Mouse (Mus musculus) kidney, embryonic 15.5 days (tissue): ENCODE measurements around the gene Olfr69. TPM values are rescaled to one million over a fixed set of nuclear protein-coding genes. Genes with fewer than 3 reads are reported as not detected.
"Not testable (repeated sequence)": the region's sequence is repeated elsewhere in the genome, so short reads cannot be mapped to it uniquely, and the experiment has no call there.

Source experiments
- ATAC-seq: fragments of 200-750 bp; cut with Nextera tagmentation; replicated peaks from 2 replicates; pipeline ENCODE4 v1.8.0; 2017; ENCODE audit warnings: moderate TSS enrichment; ENCODE audit not compliant: low FRiP score
- H3K27ac ChIP-seq: fragments of 300-500 bp; sonication (generic); 2 replicates; pipeline ENCODE4 v1.5.1; 2015; ENCODE audit warnings: mild to moderate bottlenecking, inconsistent platforms
- H3K27me3 ChIP-seq: fragments of 300-500 bp; sonication (generic); 2 replicates; pipeline ENCODE4 v1.6.1; 2015; ENCODE audit warnings: inconsistent platforms
- H3K36me3 ChIP-seq: fragments of 300-500 bp; sonication (generic); 2 replicates; pipeline ENCODE4 v1.6.1; 2015; ENCODE audit warnings: inconsistent platforms
- H3K4me1 ChIP-seq: fragments of 300-500 bp; sonication (generic); 2 replicates; pipeline ENCODE4 v1.6.1; 2015; ENCODE audit warnings: inconsistent platforms
- H3K4me2 ChIP-seq: fragments of 300-500 bp; sonication (generic); 2 replicates; pipeline ENCODE4 v1.6.1; 2015; ENCODE audit warnings: moderate library complexity, mild to moderate bottlenecking, inconsistent platforms
- H3K4me3 ChIP-seq: fragments of 300-500 bp; sonication (generic); replicated peaks from 2 replicates; pipeline ENCODE4 v1.5.1; 2015; ENCODE audit warnings: mild to moderate bottlenecking, inconsistent platforms
- H3K9ac ChIP-seq: fragments of 300-500 bp; sonication (generic); 2 replicates; pipeline ENCODE4 v1.6.1; 2015; ENCODE audit warnings: mild to moderate bottlenecking, inconsistent platforms
- H3K9me3 ChIP-seq: fragments of 300-500 bp; sonication (generic); replicated peaks from 2 replicates; pipeline ENCODE4 v1.6.1; 2016; ENCODE audit warnings: inconsistent platforms
- WGBS: fragments of 180-500 bp; shearing (Covaris S2); methylation state at CpG from one replicate; pipeline ENCODE4 v1.1.7; 2015; ENCODE audit warnings: mixed read lengths; 5-methylcytosine and 5-hydroxymethylcytosine counted together
- polyA plus RNA-seq: library from polyadenylated mRNA; unstranded; fragments of >200 nt; fragmentation: Nextera tagmentation; extraction: Ambion mirVana; gene quantifications from 2 replicates; pipeline ENCODE4 v1.2.1, GENCODE M21; 2015

Gene Olfr69
- not detected in 2 replicates for polyA plus RNA-seq

DNA sequence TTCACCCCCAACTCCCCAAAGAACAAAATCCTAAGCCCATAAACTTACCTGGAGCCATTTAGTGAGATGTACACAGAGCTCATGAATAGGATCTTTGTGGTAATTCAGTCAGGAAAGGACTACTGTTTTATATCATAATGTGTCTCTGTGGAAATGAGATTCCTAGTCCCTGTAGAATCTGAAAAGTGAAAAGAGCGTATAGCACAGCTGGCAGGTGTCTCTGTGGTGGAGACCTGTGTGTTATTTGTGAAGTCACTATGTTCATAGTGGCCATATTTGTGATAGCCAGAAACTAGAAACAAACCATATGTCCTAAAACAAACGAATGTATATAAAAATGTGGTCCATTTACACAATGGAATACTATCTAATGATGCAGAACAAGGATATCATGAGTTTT lies at the start of gene Olfr69:
Gene Olfr69, minus strand, starts transcription at position 101 of the 400 bp plus-strand sequence.
- Histone ChIP-seq H3K9ac (no peak within 1 kb of the TSS), H3K9me3 (no peaks in the 10 kb centered on the region), H3K27ac (no peak within 1 kb of the TSS), H3K4me1 (no peaks in the 10 kb centered on the region), H3K27me3 (no peaks in the 10 kb centered on the region), H3K36me3 (no peaks in the 10 kb centered on the region), H3K4me2 (no peak within 1 kb of the TSS), H3K4me3 (no peak within 1 kb of the TSS)
- ATAC-seq: no peak
- WGBS: 83% methylated on average over 2 of the region's 2 CpGs

DNA sequence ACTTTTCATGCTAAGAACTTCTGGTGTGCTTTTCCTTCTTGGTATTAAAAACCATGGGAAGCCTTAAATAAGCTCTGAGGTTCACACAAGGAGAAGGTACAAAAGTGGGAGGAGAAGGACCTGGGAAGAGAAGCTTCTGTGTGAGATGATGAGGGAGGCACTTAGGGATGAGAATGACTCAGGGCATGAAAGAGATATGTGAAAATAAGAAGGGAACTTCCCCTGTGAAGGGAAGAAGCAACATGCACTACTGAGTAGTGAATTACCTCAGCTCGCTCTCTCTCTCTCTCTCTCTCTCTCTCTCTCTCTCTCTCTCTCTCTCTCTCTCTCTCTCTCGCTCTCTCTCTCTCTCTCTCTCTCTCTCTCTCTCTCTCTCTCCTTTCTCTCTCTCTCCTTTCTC lies 43.7 kb upstream of the Olfr69 start:
- not testable (repeated sequence) for H3K9ac ChIP-seq, H3K9me3 ChIP-seq, H3K27me3 ChIP-seq, H3K4me3 ChIP-seq, H3K27ac ChIP-seq, H3K36me3 ChIP-seq, ATAC-seq, H3K4me2 ChIP-seq, H3K4me1 ChIP-seq
- WGBS: 67% methylated on average over 1 of the region's 2 CpGs

DNA sequence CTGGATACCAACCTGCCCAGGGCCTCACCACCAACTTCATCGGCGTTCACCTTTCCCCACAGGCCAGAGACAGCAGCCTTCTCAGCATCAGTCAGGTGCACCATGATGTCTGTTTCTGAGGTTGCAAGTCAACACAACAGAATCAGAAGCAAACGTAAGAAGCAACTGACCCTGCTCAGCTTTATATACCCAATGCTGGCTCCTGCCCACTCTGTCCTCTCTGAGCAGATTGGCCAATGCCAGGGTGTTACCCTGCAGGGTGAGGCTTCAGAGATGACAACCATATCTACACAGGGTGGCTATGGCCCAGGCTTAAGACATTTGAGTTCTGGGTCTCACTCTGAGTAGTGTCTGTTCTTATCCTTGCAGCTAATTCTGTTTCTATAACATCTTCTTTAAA lies 42.4 kb upstream of the Olfr69 start, which contains the start of gene Hbb-bt:
Gene Hbb-bt, minus strand, starts transcription at position 231 of the 400 bp plus-strand sequence.
- ATAC-seq: peak; percentile 88
- no peak within 1 kb of the TSS for H3K27ac ChIP-seq
- H3K27me3 ChIP-seq: no peaks in the 10 kb centered on the region
- no peaks in the 10 kb centered on the region for H3K9me3 ChIP-seq
- WGBS: 88% methylated on average over 3 of the region's 3 CpGs
- no peak within 1 kb of the TSS for H3K9ac ChIP-seq
- H3K36me3 ChIP-seq: no peaks in the 10 kb centered on the region
- H3K4me3 ChIP-seq: no peak within 1 kb of the TSS
- no peaks in the 10 kb centered on the region for H3K4me1 ChIP-seq
- no peak within 1 kb of the TSS for H3K4me2 ChIP-seq

DNA sequence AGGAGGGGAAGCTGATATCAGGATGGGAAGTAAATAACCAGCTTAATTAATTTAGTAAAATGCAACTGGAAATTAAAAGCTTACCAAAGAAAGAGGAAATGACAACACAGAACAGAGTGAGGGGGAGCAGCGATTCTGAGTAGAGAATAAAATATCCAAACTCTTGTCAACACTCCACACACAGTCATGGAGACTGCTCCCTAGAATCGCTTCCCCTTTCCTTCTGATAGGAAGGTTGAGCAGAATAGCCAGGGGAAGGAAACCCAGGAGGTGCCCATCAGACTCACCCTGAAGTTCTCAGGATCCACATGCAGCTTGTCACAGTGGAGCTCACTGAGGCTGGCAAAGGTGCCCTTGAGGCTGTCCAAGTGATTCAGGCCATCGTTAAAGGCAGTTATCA lies 41.8 kb upstream of the Olfr69 start:
- not testable (repeated sequence) for H3K27ac ChIP-seq, H3K4me1 ChIP-seq, H3K9me3 ChIP-seq, H3K4me3 ChIP-seq, H3K36me3 ChIP-seq, ATAC-seq, H3K27me3 ChIP-seq, H3K4me2 ChIP-seq, H3K9ac ChIP-seq
- no CpG with 5 or more reads among the region's 3 CpGs for WGBS

DNA sequence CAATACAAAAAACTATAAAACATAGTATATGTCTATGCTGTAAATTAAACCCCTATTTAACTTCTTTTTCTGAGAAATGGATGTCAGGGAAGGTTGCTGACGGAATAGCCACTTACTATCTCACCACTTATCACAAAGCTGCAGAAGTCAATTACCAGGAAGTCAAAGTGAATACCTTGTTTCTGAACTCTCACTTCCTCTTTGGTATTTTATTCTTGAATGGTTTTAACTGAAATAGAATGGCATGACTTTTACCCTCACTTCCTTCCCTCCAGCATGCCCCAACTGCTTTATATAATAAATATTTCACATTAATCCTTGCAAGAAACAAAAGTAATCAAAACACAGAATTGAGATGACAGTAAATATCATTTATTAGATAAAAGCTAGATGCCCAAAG lies 40.8 kb upstream of the Olfr69 start:
- H3K4me3 ChIP-seq: no peak overlapping the region
- H3K36me3 ChIP-seq: no peaks in the 10 kb centered on the region
- H3K27me3 ChIP-seq: no peaks in the 10 kb centered on the region
- no peaks in the 10 kb centered on the region for H3K9me3 ChIP-seq
- no peak overlapping the region for H3K4me2 ChIP-seq
- no peak for ATAC-seq
- H3K4me1 ChIP-seq: no peaks in the 10 kb centered on the region
- WGBS: 51% methylated on average over 1 of the region's 1 CpGs
- H3K9ac ChIP-seq: no peak overlapping the region
- no peak overlapping the region for H3K27ac ChIP-seq

DNA sequence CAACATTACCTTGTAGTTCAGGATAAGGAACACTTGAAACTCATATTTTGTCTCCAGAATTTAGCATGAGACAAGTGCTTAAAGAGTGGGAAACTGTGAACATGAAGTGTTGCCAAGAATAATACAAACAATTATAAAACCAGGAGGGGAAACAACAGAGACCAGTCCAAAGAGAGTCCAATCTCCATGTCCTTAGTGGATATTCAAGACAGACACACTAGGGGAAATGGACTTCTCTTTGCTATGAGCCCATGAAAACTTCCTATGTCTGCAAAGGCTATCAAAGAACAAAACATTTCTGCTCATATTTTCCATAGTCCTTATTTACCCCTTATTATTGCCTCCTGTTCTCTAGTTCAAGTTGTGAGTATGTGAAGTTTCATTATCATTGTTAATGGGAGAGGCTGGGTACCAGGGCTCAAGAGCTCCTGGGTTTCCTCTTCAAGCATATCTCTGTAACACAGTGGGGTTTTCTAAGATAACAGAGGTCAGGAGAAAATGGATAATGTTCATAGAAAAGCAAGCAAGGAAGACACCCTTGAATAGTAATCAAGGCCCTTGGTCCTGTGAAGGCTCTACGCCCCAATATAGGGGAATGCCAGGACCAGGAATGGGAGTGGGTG lies 39.9 kb upstream of the Olfr69 start:
- Histone ChIP-seq H3K4me3 (no peak overlapping the region), H3K9ac (no peak overlapping the region), H3K27ac (no peak overlapping the region), H3K36me3 (no peaks in the 10 kb centered on the region), H3K27me3 (no peaks in the 10 kb centered on the region), H3K4me2 (no peak overlapping the region), H3K9me3 (no peaks in the 10 kb centered on the region), H3K4me1 (no peaks in the 10 kb centered on the region)
- ATAC-seq: peak; percentile 33; the same call in 1 of the 2 replicates
- WGBS: 80% methylated on average over 1 of the region's 1 CpGs

DNA sequence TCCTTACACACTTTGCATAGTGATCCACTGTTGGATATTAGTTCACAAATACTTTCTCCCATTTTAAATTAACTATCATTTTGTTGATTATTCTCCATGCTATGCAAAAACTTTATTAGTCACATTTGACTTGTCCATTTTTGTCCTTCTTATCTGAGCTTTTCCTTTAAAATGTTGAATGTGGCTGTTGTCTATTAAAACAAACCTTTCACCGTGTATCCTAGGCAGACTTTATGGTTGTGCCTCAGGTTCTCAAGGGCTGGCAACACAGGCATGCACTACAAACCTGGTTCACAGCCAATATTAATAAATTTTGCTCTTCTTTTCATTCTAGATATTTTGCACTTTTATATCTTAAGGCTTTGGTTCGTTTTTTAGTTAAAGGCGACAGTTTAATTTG lies 39.4 kb upstream of the Olfr69 start:
- H3K27ac ChIP-seq: no peak overlapping the region
- no peaks in the 10 kb centered on the region for H3K9me3 ChIP-seq
- no peak overlapping the region for H3K4me2 ChIP-seq
- WGBS: 86% methylated on average over 3 of the region's 3 CpGs
- H3K4me3 ChIP-seq: no peak overlapping the region
- no peaks in the 10 kb centered on the region for H3K4me1 ChIP-seq
- no peaks in the 10 kb centered on the region for H3K27me3 ChIP-seq
- no peak overlapping the region for H3K9ac ChIP-seq
- ATAC-seq: no peak
- H3K36me3 ChIP-seq: no peaks in the 10 kb centered on the region

DNA sequence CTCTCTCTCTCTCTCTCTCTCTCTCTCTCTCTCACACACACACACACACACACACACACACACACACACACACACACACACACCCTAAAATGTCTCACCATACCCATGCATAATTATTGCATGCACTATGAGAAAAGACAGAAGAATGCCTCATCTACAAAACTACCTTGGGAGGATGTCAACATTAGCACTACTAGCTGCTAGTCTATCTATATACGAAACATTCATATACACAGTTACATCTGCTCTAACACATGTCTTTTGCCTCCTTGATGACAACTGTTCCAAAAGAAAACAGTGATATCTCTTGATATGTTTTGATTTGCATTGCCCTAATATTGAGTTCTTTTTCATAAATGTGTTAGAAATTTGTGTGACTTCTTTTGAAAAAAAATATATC lies 38.9 kb upstream of the Olfr69 start:
- WGBS: 81% methylated on average over 1 of the region's 1 CpGs
- no peak for ATAC-seq
- H3K4me1 ChIP-seq: no peaks in the 10 kb centered on the region
- H3K9ac ChIP-seq: no peak overlapping the region
- H3K4me3 ChIP-seq: no peak overlapping the region
- no peaks in the 10 kb centered on the region for H3K27me3 ChIP-seq
- H3K36me3 ChIP-seq: no peaks in the 10 kb centered on the region
- H3K9me3 ChIP-seq: no peaks in the 10 kb centered on the region
- no peak overlapping the region for H3K27ac ChIP-seq
- no peak overlapping the region for H3K4me2 ChIP-seq

DNA sequence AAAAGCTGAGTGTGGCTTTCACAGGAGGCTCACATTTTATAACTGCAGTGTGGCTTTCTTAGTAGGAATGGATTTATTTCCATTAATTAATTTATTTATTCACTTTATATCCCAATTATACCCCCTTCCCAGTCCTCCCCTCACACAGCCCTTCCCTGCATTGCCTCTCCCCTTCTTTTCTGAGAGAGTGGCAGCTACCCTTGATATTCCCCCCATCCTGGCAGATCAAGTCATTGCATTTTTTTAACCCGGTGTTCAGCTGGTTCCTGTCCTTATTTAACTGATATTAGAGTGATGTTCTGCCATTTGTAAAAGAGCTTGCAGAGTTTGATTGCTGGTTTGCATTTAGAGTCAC lies 38.4 kb upstream of the Olfr69 start:
- H3K27me3 ChIP-seq: no peaks in the 10 kb centered on the region
- H3K36me3 ChIP-seq: no peaks in the 10 kb centered on the region
- no peak overlapping the region for H3K4me2 ChIP-seq
- no peaks in the 10 kb centered on the region for H3K9me3 ChIP-seq
- H3K9ac ChIP-seq: no peak overlapping the region
- H3K4me3 ChIP-seq: no peak overlapping the region
- H3K27ac ChIP-seq: no peak overlapping the region
- 65% methylated on average over 1 of the region's 1 CpGs for WGBS
- ATAC-seq: no peak
- no peaks in the 10 kb centered on the region for H3K4me1 ChIP-seq

DNA sequence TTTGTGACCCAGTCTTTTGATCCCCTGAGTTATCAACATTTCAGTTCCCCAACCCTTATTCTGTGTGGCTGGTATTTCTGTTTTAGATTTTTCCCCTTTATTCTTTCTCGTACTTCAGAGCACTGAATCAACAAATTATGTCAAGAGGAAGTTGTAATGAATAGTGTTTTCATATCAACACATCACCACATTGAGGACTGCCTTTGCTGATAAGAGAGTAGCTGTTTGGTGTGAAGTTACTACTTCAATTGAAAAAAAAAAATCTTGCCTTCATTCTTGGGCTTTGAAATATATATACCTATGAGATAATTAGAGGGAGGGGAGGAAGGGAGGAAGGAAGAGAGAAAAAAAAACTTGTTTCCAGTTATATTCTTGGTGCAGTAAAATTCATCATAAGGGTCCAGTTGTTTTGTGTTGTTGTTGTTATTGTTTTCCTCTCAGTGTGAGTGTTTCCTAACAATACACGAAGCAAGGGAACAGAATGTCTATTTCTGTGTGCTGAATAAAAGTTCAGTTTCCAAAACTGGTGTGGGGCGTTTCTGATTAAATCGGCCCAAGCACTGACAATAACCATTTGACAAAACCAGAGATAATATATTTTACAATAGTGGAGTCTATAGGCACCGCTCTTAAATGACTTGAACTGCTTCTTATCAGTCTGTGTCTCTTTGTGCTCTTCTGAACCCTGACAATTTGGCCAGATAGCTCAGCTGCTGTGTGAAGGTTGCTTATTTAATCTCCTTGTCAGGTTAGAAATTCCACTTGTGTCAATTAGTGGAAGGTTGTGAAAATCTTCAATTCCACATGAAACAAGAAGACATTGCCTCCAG lies 37.8 kb upstream of the Olfr69 start:
- ATAC-seq: no peak
- H3K9me3 ChIP-seq: no peaks in the 10 kb centered on the region
- H3K4me1 ChIP-seq: no peaks in the 10 kb centered on the region
- no peak overlapping the region for H3K9ac ChIP-seq
- H3K4me3 ChIP-seq: no peak overlapping the region
- no peak overlapping the region for H3K4me2 ChIP-seq
- no peaks in the 10 kb centered on the region for H3K36me3 ChIP-seq
- no peaks in the 10 kb centered on the region for H3K27me3 ChIP-seq
- 68% methylated on average over 5 of the region's 5 CpGs for WGBS
- no peak overlapping the region for H3K27ac ChIP-seq

DNA sequence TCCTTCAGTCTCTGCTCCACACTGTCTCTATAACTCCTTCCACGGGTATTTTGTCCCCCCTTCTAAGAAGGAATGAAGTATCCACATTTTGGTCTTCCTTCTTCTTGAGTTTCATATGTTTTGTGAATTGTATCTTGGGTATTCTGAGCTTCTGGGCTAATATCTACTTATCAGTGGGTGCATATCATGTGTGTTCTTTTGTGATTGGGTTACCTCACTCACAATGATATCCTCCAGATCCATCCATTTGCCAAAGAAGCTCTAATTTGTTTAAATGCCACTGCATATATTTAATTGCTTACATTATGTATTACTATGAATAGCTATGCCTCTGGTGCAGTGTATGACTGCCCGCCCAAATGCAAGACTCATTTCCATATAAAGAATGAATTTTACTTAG lies 36.7 kb upstream of the Olfr69 start:
- H3K27ac ChIP-seq, H3K4me2 ChIP-seq, H3K4me1 ChIP-seq, H3K36me3 ChIP-seq, H3K27me3 ChIP-seq, H3K9me3 ChIP-seq, H3K9ac ChIP-seq, ATAC-seq, H3K4me3 ChIP-seq: not testable (repeated sequence)
- WGBS: 71% methylated on average over 2 of the region's 2 CpGs

DNA sequence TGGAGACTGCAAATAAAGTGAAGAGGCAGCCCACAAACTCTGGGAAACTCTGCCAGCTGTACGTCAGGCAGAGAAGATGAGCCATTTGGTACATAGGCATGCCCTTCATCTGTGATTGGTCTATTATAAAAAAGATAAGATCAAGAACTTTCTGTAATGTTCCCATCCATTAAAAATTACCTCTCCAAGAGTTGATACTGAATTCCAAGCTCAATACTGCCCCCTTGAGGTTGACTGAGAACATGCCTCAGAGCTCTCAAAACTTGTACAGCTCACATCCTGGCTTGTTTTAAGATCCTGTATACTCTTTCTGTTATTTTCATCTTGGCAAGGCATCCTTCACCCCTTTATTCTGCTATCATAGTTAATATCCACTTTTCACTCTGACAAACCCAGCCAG lies 35.5 kb upstream of the Olfr69 start:
- Histone ChIP-seq H3K9ac (no peak overlapping the region), H3K36me3 (no peaks in the 10 kb centered on the region), H3K4me1 (no peaks in the 10 kb centered on the region), H3K27me3 (no peaks in the 10 kb centered on the region), H3K27ac (no peak overlapping the region), H3K9me3 (no peaks in the 10 kb centered on the region), H3K4me2 (no peak overlapping the region), H3K4me3 (no peak overlapping the region)
- WGBS: 67% methylated on average over 1 of the region's 1 CpGs
- ATAC-seq: no peak
